Mouse (Mus musculus) CD8-positive naive resting alpha-beta T cell, adult 57 days (primary cell): ENCODE measurements around the gene Olfr572. TPM values are rescaled to one million over a fixed set of nuclear protein-coding genes. Genes with fewer than 3 reads are reported as not detected.

Experiments used
- total RNA-seq: library from RNA; stranded (reverse); gene quantifications from one replicate; pipeline ENCODE4 v1.2.4, GENCODE M21; 2023

Olfr572 gene
- total RNA-seq, result not detected

DNA sequence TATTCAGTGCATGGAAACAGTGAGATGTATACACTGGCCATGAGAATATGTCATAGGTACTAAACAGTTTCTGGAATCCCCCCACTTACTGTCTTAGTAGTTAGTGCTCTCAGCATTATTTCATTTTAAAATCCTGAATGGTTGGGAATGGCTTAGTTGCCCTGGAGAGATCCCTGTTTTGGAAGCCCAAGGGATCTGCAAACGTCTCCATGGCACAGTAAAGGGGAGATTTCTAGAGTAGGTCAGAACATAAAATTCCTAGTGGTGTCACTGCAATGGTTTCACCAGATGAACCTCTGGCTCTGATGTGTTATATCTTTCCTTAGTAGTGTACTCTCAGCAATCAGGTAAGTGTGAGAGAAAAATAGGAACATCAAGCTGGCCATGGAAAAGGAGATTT lies at the start of gene Olfr572:
TSS of gene Olfr572 (plus strand) at position 301 of the 400 bp plus-strand sequence.

GRCm38 (mm10) chr7:102876822-102877221 lies 47.4 kb upstream of the Olfr572 start, which contains the start of gene Olfr568:
Gene Olfr568, plus strand, starts transcription at chr7:102877122.

DNA sequence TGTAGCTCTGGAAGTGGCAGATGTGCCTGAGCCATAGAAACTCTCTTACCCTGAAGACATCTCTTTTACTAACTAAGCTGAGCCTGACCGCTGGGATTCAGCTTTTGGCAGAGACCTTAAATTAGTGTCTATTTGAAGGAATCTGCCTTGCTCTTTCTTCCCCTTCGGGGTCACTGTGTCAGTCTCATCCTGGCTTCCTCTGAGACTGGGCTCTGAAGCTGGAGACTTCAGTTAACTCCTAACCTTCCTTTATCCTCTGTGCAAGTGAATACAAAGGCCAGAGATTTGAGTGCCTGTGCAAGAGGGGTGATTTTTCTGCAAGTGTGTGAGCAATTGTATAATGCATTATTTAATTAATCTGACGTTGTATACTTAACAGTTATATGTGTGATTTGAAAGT lies 33.4 kb upstream of the Olfr572 start, which contains the start of gene Olfr569:
TSS of gene Olfr569 (minus strand) at position 101 of the 400 bp plus-strand sequence.

GRCm38 (mm10) chr7:102917032-102917875 lies 7.0 kb upstream of the Olfr572 start, which contains the start of gene Olfr571:
Gene Olfr571, minus strand, starts transcription at chr7:102917536.

DNA sequence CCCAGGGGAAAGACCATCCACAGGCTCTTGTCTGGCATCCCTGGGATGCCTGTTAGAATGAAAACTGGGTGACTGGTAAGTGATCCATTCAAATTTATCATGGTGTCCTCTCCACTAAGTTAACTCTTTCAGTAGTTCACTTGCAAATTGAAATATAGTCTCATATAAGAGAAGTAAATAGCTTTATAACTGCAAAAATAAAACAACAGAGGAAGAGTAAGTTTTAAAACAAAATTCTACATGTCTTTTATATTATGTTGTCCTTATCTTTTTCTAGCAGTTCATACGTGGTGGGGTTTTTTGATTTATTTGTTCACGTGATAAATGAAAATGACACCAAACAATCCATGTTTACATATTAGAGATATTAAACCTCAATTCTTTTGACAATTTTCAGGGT lies 18.3 kb downstream of the Olfr572 start, which contains the start of gene Olfr573-ps1:
TSS of gene Olfr573-ps1 (minus strand) at position 101 of the 400 bp plus-strand sequence.

GRCm38 (mm10) chr7:102948167-102948566 lies 24.0 kb downstream of the Olfr572 start, which contains the start of gene Olfr574:
Gene Olfr574, plus strand, starts transcription at chr7:102948467.

DNA sequence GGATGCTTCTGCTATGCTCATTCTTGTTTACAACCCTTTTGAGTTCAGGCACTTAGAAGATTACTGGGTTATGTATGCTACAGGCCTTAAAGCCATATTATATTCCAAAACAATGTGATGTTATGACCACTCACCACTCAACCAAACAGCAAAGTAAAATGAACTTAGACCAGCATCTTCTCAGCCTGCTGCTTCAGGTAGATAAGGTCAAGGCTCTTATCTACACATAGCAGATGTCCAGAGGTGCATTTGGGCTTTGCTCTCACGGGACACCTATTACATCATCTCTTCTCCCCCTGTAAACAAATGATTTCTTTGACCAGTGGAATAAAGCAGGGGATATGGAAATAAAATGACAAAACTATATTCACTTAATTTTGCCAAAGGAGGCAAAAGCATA lies 34.4 kb downstream of the Olfr572 start, which contains the start of gene Olfr575:
TSS of gene Olfr575 (minus strand) at position 183 of the 400 bp plus-strand sequence.

GRCm38 (mm10) chr7:102962360-102962759 lies 38.2 kb downstream of the Olfr572 start, which contains the start of gene Olfr576:
Gene Olfr576, plus strand, starts transcription at chr7:102962660.

GRCm38 (mm10) chr7:102975843-102976242 lies 51.6 kb downstream of the Olfr572 start, which contains the start of gene Olfr577:
Gene Olfr577, minus strand, starts transcription at chr7:102975943.

Other genes with a start within 250 kb of the Olfr572 start
- 14.1 TPM for gene Trim68, start 237.1 kb upstream of the Olfr572 start, total RNA-seq
- not detected for gene Olfr557, start 228.5 kb upstream of the Olfr572 start, total RNA-seq
- not detected for gene Olfr558, start 222.2 kb upstream of the Olfr572 start, total RNA-seq
- gene Olfr33, start 205.3 kb upstream of the Olfr572 start, total RNA-seq, result not detected
- gene Olfr559, start 196.9 kb upstream of the Olfr572 start, total RNA-seq, result not detected
- gene Olfr560, start 165.0 kb upstream of the Olfr572 start, total RNA-seq, result not detected
- gene Olfr78, start 164.9 kb upstream of the Olfr572 start, total RNA-seq, result not detected
- not detected for gene Olfr561, start 153.2 kb upstream of the Olfr572 start, total RNA-seq
- gene Olfr564, start 120.9 kb upstream of the Olfr572 start, total RNA-seq, result not detected
- not detected for gene Olfr566, start 65.6 kb upstream of the Olfr572 start, total RNA-seq
- gene Olfr568, start 47.3 kb upstream of the Olfr572 start, total RNA-seq, result not detected
- gene Olfr569, start 33.5 kb upstream of the Olfr572 start, total RNA-seq, result not detected
- gene Olfr570, start 29.8 kb upstream of the Olfr572 start, total RNA-seq, result not detected
- gene Olfr571, start 6.9 kb upstream of the Olfr572 start, total RNA-seq, result not detected
- gene Olfr573-ps1, start 18.2 kb downstream of the Olfr572 start, total RNA-seq, result not detected
- gene Olfr574, start 24.1 kb downstream of the Olfr572 start, total RNA-seq, result not detected
- gene Olfr575, start 34.4 kb downstream of the Olfr572 start, total RNA-seq, result not detected
- gene Olfr576, start 38.3 kb downstream of the Olfr572 start, total RNA-seq, result not detected
- gene Olfr577, start 51.5 kb downstream of the Olfr572 start, total RNA-seq, result not detected
- not detected for gene Olfr578, start 64.9 kb downstream of the Olfr572 start, total RNA-seq
- gene Olfr582, start 113.6 kb downstream of the Olfr572 start, total RNA-seq, result not detected
- gene Olfr583, start 126.9 kb downstream of the Olfr572 start, total RNA-seq, result not detected
- not detected for gene Olfr584, start 157.5 kb downstream of the Olfr572 start, total RNA-seq
- not detected for gene Olfr585, start 173.3 kb downstream of the Olfr572 start, total RNA-seq
- not detected for gene Olfr586, start 201.2 kb downstream of the Olfr572 start, total RNA-seq
- gene Olfr588-ps1, start 216.5 kb downstream of the Olfr572 start, total RNA-seq, result not detected
- gene Olfr589, start 231.9 kb downstream of the Olfr572 start, total RNA-seq, result not detected